Mouse (Mus musculus): Measurements from ENCODE around the gene Defa21.
"Not testable (repeated sequence)": the region's sequence is repeated elsewhere in the genome, so short reads cannot be mapped to it uniquely, and the experiment has no call there.

DNA sequence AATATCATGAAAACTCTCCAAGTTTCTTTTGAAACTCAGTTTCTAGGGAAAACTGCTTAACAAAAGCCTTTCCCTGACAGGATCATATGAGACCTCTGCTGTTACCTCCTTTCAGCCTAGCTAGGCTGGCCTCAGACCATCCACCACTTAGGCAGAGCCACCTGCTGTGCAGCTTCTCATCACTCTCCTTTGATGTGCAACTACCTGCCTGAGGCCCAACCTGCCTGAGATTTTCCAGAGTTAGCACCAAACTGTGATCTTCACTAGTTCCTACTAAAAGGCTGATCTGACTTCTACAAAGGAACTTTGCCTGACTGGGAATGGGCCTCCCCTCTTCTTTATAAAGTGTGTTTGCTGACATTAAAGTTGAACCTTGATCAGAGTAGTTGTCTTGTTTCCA is 31.3 kb upstream of the Defa21 start:
- not testable (repeated sequence) for TF ChIP-seq CTCF (IDR thresholded peaks at IDR 0.05; ENCODE audit: insufficient read depth, low read length); POLR2A (IDR thresholded peaks at IDR 0.05; ENCODE audit: borderline replicate concordance, extremely low read depth, low read depth, low read length)

Data from lung, adult 2 months (tissue).